Mouse (Mus musculus): ENCODE results near the gene Wdr25.

The Wdr25 gene

DNA sequence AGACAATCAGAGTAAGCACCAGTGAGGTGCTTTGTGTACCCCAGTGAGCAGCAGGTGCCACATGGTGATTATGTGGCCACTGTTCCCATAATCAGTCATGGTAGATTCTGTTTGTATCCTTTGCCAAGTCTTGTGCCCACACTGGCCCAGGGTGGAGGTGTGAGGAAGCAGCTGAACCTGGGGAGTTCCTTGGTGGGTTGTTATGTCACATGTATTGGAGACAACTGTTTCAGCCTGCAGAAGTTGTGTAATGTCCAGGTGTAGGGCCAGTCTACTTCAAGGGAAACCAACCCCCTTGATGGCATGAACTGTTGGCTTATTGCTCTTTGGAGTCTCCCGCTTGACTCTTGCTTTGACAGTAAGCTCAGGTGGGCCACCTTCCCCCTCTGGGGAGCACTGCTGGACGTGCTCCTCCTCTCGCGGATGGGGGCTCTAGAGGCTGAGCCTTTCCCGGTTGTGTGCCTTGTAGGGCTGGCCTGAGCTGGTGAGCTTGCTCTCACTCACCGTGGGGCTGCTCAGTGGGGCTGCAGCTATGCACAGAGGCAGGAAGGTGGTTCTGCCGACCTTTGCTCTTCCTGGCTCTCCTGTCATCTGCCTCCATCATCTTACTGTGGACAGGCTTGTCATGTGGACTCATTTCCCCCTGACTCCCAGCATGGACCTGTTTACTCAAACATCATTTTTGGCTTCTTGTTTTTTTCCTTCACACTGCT lies 38.1 kb downstream of the Wdr25 start:
- ATAC-seq (ENCODE audit: insufficient number of reproducible peaks, low FRiP score, low TSS enrichment): no peak

DNA sequence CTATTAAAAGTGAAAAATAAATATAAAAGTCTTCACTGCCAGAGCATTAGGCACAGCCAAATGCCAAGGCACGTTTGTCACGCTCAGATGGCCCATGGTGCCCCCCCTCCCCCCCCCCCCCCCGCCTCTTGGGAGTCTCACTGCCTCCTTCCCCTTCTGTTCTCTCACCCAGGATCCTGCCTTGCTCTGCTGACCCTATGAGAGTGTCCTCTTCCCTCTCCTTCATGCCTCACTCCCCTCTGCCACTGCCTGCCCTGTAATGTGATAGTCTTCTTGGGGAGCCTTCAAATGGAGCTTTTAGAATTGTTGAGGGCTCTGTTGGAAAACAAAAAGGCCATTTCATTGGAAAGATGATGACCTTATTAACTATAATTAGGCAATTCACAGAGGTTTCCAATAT lies 38.7 kb downstream of the Wdr25 start:
- ATAC-seq (ENCODE audit: insufficient number of reproducible peaks, low FRiP score, low TSS enrichment): no peak

DNA sequence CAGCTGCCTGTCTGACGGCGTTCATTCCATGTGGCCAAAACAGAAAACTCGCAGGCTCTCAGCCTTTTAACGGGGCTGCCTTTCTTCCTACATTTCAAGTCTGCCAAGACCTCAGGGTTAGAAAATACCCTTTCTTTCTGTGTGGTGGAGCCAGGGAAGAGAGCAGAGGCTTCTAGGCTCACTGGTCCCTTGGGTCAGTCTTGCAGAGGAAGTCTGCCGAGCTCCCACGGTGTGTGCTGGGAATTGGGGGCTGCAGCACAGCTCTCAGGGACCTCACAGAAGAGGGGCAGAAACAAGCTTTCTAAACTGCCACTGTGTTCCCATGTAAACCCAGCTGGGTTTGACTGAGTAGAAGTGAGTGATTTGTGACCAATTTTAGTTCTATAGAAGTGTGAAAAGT lies 40.8 kb downstream of the Wdr25 start:
- ATAC-seq (ENCODE audit: insufficient number of reproducible peaks, low FRiP score, low TSS enrichment): no peak

DNA sequence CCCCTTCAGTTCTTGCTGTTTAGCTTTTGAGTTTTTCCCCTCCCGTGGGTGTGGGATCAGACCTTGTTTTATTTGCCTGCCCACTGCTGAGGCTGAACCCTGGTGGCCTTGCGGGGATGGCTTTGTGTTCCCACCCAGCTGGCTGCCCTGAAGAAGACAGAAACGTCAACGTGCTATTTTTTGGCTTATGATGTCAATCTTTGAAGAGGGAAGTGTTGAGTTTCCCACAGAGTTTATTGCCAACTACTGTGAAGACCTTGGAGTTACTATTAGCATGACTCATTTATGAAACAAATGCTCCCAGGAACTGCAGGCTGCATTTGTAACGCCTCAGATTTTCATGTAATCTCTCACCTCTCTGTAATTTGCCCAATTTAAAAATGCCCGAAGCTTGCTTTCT lies 43.4 kb downstream of the Wdr25 start:
- no peak for ATAC-seq (ENCODE audit: insufficient number of reproducible peaks, low FRiP score, low TSS enrichment)

DNA sequence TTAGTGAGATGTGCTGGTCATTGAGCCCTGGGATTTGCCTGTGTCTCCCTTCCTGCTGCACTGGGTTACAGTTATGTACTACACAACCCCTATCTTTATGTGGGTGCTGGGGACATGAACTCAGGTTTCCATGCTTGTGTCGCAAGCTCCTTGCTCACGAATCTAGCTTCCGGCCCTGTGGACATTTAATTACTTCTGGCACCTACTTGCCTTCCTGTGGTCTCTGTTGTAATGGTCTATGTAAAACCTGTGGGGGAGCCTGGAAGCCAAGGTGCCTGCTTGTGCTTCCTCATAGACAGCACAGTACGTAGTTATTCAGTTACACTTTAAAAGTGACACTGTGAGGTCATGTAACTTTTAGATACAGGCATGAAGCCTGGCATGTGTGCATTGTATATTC lies 44.1 kb downstream of the Wdr25 start:
- ATAC-seq (ENCODE audit: insufficient number of reproducible peaks, low FRiP score, low TSS enrichment): no peak

DNA sequence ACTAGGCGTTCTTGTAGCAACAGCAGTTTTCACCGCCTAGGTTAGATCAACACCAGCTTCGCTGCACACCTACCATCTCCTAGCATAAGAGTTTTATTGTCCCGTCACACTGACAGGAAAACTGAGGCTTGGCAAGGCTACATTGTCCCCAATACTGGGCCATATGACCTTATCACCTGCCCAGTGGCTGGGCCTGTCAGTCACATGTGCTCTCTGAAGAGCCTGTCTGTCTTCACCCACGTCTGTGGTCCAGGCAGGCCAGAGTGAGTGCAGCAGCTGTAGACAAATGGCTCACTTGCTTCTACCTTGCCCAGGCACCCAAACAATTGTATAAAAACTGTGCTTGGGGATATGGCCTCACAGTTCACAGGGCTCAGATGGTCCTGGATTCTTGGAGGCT lies 45.4 kb downstream of the Wdr25 start:
- no peak for ATAC-seq (ENCODE audit: insufficient number of reproducible peaks, low FRiP score, low TSS enrichment)

DNA sequence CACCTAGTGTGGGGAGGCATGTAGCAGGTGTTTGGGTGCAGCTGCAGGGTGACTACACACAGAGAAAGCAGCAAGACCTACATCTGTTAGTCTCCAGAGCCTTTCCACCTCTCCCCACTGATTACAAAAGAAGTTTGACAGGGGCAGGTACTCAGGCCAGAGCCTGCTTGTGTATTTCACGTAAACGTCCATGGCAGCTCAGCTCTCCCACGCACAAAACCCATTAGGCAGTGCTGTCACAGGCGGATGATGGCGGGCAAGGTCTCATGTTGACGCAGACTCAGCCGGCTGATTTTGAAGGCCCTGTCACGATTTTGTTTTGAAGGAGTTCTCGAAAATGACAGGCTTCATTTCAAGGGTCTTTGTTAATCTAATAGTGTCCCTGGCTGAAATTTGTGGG lies 45.9 kb downstream of the Wdr25 start:
- no peak for ATAC-seq (ENCODE audit: insufficient number of reproducible peaks, low FRiP score, low TSS enrichment)

DNA sequence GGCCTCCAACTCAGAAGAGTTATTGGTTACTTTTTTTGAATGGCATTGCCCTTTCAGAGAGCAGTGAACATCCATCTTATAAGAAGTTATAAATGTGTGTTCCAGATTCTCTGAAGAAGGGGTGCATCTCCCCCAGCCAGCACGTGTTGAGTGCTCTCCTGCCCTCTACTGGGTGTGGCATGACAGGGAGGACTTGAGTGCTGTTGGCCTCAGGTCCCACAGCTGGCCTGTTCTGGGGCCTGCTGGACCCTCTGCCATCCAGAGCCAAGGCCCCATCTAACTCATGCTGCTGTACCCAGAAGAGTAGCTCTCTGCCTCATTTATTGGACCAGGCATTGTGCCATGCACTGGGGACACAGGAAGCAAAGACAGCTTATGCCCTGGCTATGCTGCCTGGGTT lies 46.8 kb downstream of the Wdr25 start:
- ATAC-seq (ENCODE audit: insufficient number of reproducible peaks, low FRiP score, low TSS enrichment): no peak

DNA sequence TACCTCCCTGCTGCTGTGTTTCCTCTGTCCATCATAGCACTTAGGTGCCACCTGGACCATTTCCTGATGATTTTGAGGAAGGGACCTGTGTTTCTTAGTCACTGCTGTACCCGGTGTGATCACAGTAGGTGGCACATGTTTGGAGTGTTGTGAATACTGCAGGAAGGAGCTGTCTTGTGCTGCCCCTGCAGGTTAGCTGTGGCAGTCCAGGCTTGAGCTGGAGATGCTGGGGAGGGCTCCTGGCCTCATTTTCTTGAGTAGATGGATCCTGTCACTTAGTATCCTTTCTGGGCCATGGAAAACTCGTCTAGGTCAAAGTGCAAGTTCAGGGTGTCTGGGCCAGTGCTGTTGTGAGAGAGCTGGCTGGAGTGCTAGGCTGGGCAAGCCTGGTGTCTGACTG lies 47.9 kb downstream of the Wdr25 start:
- ATAC-seq (ENCODE audit: insufficient number of reproducible peaks, low FRiP score, low TSS enrichment): no peak

DNA sequence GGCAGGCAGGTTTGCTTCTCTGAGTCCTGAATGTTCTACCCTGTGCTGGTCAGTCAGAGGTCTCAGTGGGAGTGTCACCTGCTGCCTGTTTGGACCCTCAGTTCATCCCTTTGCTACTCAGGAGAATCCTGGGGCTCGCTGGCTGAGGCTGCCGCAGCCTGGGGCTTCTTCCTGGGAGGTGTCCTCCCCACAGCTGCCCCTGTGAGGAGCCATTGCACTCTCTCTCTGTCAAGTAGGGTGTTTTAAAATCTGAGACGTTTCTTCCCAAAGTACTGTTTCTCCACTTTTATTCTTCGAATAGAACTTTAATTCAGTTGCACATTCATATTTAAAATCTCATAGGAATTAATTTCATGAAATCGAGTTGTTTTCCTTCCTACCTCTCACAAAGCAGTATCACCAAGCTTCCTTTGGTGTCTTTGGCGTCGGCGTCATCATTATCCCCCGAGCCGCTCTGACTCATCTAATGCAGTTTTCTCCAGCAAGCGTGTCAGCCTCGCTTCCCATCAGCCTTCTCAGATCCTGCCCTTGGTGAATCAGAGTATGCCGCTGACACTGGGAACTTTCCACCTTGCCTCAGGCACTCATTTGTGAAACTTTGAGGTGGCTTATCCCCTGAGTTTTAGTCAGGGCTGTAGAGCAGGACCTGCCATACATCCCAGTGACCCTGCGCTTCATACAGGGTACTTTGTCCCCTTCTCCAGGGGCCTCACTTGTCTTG lies 48.9 kb downstream of the Wdr25 start:
- ATAC-seq (ENCODE audit: insufficient number of reproducible peaks, low FRiP score, low TSS enrichment): no peak

DNA sequence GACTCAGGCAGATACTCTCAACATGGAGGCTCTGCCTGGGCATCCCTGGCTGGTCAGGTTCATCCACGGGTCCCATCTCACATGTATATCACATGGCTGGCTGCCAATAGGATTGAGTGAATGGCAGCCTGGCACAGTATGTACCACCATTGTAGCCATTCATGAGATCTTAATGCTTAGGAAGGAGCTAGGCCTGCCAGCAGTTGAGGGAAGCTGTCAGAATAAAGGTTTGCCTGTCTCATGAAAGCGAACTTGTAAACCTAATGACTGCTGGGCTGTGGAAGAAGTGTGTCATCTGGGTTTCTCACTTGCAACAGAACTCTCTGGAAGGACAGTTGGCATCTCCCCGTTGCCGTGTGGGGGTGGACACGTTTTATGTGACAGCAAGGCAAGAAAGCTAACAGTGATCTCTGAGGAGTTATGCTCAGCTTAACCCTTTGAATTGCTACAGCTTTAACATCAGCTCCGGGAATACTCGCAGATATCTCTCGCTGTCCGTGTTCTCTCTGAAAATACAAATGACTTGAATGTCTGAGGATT lies 59.6 kb downstream of the Wdr25 start:
- ATAC-seq (ENCODE audit: insufficient number of reproducible peaks, low FRiP score, low TSS enrichment): no peak

DNA sequence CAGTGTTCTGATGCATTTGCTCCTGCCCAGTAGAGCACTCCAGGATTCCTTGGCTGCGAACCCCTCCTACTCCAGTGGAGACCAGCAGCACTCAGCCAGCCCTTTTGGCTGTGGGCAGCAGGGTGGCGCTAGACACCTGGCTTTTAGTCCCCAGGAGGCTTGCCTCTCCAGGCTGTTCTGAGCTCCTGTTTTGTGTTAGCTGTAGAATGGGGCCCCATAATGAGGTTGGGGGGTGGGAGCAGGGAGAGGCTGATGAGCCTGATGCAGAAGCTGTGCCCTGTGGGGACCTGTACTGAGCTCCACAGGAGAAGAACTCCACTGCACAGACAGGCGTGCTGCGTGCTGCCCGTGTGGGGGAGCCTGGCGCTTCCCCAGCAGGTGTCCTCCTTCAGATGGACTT lies 60.4 kb downstream of the Wdr25 start:
- ATAC-seq (ENCODE audit: insufficient number of reproducible peaks, low FRiP score, low TSS enrichment): no peak

DNA sequence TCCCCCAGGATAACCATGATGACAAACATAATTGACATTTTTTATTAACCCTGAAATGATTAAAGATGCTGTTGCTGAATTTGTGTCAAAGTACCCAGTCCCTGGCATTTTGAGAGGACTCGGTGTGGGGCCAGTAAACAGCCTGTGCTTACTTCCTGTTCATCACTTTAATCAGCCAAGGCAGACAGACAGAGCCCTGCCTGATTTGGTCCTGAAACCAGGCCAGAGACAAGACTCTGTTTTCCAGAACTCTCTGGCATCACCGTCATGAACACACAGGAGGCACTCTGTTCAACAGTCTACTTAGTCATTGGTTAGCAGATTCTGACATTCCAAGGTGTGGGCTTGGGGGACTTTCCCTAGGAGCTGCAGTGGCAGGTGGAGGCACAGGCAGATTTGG lies 61.0 kb downstream of the Wdr25 start:
- ATAC-seq (ENCODE audit: insufficient number of reproducible peaks, low FRiP score, low TSS enrichment): no peak

DNA sequence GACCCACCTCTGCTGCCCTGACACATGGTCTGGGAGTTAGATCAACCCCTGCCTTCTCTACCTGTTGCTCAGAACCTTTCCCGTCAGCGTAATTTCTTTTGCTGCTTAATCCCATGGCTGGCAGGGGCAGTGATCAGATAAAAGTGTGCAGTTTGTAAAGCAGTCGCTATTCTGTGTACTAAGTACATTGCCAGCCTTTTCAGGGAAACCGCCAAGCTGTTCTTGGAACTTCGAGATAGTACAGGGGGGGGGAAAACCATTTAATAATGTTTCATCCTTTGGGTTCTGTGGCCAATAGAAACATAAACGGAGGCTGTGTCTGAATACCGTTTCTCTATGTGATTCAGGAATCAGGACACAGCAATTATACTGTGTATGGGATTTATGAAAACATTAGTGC lies 65.1 kb downstream of the Wdr25 start:
- no peak for ATAC-seq (ENCODE audit: insufficient number of reproducible peaks, low FRiP score, low TSS enrichment)

DNA sequence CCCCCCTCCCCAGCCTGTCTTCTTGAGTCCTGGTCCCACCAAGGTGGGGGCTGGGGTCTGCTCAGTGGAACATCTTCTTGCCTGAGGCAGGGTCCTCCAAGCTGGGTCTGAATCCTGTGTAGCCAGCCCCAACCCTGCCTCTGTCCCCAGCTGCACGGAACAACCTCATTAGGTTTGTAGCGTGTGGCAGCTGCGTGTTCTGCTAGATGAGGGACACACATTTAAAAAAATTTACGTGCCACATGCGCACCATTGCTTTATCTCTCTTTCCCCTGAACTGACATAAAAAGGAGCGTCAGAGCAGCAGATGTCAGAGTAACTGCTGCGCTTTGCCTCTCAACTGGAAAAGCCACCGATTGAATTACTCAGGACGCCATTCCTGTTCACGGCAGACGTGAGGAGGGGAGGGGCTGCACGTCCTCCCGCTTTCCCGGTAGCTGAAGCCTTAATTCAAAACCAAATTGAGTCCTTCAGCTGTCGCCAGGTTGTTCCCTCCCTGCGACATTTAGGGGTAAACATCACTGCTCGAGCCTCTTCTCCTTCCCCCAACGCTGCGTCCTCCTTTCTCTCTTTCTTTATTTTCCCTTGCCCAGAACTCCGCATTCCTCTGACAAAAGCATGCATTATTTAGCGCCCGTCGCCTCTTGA lies 65.7 kb downstream of the Wdr25 start:
- ATAC-seq (ENCODE audit: insufficient number of reproducible peaks, low FRiP score, low TSS enrichment): no peak

DNA sequence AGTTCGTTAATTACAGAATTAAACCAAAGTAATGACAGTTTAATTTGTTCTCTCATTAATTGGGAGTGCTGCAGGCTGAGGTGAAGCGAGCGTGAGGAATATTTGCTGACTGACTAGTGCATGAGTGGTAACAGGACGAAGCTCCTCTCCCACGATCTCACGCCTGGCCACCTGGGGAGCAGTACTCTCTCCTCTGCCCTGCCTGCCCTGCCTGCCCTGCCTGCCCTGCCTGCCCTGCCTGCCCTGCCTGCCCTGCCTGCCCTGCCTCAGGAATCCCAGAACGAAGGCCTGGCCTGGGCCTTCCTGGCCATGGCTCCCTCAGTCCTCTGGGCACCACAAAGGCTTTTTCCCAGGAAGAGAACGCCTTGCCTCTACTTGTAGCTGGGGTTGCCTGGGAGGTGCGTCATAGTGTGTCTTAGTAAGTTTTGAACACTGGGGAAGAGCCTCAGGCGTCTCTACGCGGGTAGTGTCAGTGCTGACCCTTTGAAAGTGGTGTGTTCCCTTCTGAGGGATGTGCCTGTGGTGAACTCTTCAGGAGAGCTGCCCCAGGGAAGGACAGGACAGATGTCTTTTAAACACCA lies 66.3 kb downstream of the Wdr25 start:
- no peak for ATAC-seq (ENCODE audit: insufficient number of reproducible peaks, low FRiP score, low TSS enrichment)

DNA sequence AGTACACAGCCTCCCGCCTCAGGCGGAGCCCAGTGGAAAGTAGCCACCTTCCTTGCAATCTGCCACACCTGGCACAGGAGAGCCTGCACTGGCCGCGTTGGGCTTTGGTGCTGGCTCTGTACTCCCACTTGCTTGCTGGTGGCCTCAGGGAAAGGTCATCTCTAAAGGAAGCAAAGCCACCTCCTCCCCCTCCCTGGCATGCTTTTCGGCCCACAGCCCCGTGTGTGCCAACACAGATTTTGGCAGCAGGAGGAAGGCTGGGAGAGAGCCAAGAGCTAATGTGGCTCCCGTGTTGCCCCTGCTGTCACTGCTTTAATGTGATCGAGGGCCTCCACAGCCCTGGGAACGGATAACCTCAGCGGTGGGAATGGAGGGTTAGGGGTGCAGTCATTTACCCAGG lies 66.8 kb downstream of the Wdr25 start:
- no peak for ATAC-seq (ENCODE audit: insufficient number of reproducible peaks, low FRiP score, low TSS enrichment)

DNA sequence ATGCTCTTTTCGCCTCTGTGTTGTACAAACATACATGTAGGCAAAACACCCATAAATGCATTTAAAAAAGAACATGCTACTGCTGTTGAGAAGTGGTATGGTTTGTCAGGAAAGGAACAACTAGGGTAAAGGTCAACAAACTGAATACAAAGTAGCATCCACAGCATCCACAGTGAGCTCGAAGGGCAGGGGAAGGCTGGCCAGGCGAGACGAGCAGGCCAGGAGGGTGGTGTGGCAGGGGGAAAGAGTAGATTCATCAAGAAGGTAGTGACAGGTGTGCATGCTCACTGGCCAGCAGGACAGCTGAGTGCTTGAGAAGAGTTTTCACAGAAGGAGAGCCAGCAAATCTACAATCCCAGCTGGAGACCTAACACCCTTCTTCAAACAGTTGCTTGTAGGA lies 74.2 kb downstream of the Wdr25 start:
- no peak for ATAC-seq (ENCODE audit: insufficient number of reproducible peaks, low FRiP score, low TSS enrichment)

DNA sequence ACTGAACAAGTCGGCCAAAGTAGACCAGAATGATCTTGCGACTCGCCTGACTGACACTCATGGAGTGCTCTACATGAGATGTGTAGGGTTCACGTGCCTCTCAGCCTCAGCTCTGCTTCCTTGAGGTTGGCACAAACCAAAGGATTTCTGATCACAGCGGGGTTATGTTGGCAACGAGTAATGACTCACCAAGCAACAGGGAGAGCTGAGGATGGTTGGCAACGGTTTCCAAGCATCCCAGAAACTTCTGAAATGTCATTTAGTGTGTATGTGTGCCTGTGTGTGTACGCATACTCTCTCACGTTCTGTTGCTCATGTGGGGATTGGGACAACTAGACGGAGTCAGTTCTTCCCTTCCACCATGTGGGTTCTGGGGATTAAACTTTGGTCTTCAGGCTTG lies 74.6 kb downstream of the Wdr25 start:
- ATAC-seq (ENCODE audit: insufficient number of reproducible peaks, low FRiP score, low TSS enrichment): no peak

DNA sequence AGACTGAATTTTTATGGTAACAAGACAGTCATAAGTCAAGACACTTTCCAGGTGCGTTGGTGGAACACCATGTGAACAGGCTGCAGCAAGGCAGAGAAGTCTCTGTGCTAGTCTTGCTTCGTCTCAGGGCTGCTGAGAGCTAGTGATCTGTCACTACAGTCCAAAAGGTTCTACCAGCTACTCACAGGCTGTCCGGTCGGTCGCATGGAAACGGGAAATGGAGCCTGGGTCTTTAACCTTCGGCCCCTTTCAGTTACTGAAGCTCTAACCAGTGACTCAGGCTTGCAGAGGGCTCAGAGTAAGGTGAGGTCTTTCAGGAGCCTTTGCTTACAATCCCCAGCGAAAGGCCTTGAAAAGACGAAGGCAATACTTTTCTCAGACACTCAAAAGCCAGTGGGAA lies 78.0 kb downstream of the Wdr25 start:
- ATAC-seq (ENCODE audit: insufficient number of reproducible peaks, low FRiP score, low TSS enrichment): no peak

DNA sequence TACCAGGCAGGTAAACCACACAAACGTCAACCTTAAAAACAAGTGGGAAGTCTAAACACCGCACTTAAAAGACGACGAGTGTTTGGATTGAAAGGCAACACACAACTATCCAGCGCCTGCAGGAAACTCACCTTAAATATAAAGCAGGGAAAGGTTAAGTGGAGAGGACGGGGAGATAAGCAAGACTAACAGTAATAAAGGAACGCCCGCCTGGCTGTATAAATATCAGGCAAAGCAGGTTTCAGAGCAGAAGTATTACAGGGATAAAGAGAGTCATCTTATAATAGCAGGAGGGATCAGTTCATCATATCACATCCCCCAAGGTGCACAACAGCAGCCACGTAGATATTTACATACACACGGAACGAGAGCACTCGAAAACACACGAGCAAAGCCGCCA lies 78.8 kb downstream of the Wdr25 start:
- ATAC-seq (ENCODE audit: insufficient number of reproducible peaks, low FRiP score, low TSS enrichment): no peak

Measured in cerebellum, adult (tissue).